Mouse (Mus musculus) heart, postnatal 14 days (tissue): ENCODE measurements at regions not wholly inside any gene's neighbourhood (a gene's known extent, or its start where the extent isn't known, plus 50 kb on each side); places are given as distances from the start of the nearest gene placed in this dataset.

Source experiments
- DNase-seq, 2 experiments: peaks; one replicate each; pipeline ENCODE4 v3.0.0; 2021 to 2022
- intact Hi-C: fragments of 180-260 bp; cut with DNase I; formaldehyde crosslinking; loops from one replicate; pipeline ENCODE4 v1.15.1; 2025

GRCm38 (mm10) chr6:117651551-117651950, 189.4 kb upstream of the Zfp637 start:
- DNase-seq = no peak
- intact Hi-C loops = loop anchor here (10.0 kb wide), 1 partner anchor 173 kb away; no protein-coding TSS in a partner anchor

- peak in 1 of 2 experiments; percentile 16 for DNase-seq
- intact Hi-C loops = loop anchor here (10.0 kb wide), 1 partner anchor 173 kb away; no protein-coding TSS in a partner anchor
Measured at GRCm38 (mm10) chr6:117652012-117652411, 189.0 kb upstream of the Zfp637 start.

GRCm38 (mm10) chr6:117652917-117653316, 188.1 kb upstream of the Zfp637 start:
- intact Hi-C loops = loop anchor here (10.0 kb wide), 1 partner anchor 172 kb away; no protein-coding TSS in a partner anchor
- peak; percentile 65 to 73 for DNase-seq

- intact Hi-C loops = loop anchor here (10.0 kb wide), 1 partner anchor 171 kb away; no protein-coding TSS in a partner anchor
- DNase-seq = no peak
Measured at GRCm38 (mm10) chr6:117653886-117654425, 187.0 kb upstream of the Zfp637 start.

- intact Hi-C loops = loop anchor here (10.0 kb wide), 1 partner anchor 169 kb away; no protein-coding TSS in a partner anchor
- no peak for DNase-seq
Measured at GRCm38 (mm10) chr6:117655986-117656385, 185.0 kb upstream of the Zfp637 start.

DNA sequence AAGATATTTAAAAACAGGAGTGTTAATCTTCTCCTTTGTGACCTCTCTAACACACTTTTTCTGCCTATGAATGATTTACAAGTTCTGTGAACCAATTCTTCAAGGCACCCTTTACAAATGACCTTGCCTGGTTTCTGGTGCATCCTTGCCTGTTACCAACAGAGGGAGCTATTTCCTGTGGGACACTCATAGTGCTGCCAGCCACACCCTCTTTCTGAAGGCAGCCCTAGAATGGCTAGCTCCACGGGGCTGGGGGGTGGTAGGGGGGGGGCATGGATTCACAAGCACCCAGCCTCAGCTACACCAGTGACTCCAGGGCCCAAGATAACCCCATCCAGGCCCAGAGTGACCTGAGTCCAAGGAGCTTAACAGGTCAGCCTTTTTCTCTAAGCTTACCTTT, 180.4 kb upstream of the Zfp637 start:
- intact Hi-C loops = no loop called here

GRCm38 (mm10) chr6:117662635-117663034, 178.3 kb upstream of the Zfp637 start:
- intact Hi-C loops = no loop called here
- no peak for DNase-seq

More for the DNA sequence above, 180.4 kb upstream of the Zfp637 start:
- peak in 1 of 2 experiments; percentile 26 for DNase-seq

DNA sequence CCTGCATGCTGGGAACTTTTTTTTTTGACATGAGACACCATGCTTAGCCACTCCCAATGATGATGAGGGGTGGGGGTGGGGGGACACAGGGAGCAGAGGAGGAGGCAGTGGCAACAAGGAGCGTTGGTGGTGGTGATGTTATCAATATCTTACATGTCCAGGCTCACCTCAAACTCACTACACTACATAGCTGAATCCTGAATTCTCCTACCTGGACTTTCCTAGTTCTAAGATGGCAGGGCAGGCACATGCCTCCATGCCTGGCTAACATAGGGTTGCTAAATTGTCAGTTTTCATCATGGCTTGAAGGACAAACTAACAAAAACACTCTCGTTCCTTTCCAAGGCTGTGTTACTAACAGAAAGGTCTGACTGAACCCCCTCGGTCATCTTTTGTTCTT, 170.6 kb upstream of the Zfp637 start:
- no peak for DNase-seq
- intact Hi-C loops = no loop called here

DNA sequence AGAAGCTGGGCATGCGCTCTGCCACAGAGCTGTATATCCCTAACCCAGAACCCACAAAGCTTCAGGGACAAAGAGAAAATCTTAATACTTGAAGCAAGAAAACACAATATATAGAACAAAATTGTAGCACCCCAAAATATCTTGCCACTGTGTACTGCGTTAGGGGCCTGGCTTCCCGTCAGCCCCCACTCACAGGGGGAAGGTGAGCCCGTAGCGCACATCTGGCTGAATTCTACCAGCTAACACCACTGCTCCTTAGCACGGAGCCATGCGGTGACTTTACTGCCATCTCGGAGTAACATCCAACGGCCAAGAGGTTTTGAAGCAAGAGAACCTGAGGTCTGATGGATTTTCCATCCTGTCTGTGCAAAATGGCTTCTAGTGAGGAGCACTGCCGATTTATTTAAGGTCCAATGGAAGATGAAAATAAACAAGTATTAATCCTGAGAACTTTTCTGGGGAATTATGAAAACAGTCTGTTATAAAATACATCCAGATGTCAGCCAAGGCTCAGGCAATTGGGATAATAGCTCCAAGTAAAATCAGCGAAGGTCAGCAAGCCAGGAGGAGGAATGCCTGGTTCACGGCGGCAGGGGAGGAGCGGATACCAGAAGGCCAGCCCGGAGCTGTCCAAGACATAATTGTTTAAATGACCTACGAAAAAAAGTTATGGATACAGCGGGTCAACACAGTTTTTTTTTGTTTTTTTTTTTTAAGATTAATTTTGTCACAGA, 170.0 kb upstream of the Zfp637 start:
- DNase-seq = no peak
- intact Hi-C loops = no loop called here

DNA sequence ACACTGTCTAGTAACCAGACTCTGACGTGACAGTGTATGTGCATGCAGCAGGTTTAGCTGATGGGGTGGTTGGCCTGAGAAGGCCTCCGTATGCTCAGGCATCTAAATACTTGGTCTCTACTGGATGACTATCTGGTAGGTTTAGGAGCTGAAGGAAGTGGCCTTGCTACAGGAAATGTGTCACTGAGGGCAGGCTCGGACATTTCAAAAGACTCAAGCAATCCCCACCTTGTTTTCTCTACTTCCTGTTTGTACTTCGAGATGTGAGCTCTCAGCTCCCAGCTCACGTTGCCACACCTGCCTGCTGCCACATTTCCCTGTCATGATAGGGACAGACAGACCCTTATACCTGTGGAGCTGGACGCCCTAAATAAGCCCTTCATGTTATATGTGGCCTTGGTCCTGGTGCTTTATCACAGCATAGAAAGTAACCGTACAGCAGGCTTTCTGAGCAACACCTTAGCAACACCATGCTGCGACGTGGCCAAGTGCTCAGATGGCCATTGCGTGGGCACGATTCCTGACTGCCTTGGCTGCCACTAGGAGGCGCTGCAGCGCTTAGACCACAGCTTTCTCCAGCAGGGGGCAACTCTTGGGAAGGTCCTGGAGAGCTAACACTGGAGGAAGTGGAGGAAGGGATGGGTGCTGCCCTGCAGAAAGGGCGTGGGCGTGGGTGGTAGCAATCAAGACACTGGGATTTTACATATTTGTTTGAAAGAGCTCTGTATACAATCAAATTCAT, 165.8 kb upstream of the Zfp637 start:
- peak; percentile 22 to 43 for DNase-seq
- intact Hi-C loops = no loop called here

DNA sequence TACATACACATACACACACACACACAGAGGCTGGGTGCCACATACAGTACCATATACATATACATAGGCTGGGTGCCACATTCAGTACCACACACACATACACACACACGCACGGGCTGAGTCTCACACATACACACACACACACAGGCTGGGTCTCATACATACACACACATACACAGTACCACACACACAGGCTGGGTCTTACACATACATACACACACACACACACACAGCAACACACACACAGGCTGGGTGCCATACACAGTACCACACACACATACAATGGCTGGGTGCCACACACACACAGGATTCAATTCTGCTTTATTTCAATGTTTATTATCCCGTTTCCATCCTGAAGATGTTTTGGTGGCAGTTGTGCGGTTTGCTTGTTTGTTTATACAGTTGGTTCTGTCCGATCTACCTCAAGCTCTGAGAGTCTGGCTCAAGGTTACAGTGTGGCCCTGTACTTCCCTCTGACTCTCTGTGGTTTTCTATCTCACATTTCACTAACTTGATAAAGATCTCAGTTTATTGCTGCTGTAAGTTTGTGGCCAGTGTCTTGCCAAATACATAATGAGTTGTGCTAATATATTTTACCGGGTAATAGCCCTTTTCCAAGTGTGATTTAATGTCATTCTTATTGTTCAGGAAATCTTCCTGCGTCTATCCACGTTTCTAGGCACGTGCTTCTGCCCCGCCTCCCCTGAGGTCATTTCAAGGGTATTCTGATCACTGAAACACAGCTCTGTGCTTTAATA, 164.7 kb upstream of the Zfp637 start:
- no peak for DNase-seq
- intact Hi-C loops = no loop called here

DNA sequence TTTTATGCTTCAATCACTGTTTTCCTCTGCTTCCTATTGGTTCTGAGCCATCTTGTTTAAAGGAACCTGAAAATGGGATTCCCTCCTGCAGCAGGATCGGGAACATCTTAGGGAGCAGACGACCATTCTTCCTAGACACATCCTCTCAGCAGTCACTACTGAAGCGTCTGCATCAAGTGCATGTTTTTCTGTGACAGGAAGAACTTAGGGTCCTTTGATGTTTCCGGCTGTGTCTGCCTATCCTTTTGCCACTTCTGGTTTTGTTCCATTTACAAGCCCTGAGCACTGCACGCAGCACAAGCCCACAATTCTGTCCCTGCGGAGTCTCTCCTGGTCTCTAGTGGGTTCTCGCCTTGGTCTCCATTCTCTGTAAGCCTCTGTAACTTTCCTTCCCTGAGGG, 163.9 kb upstream of the Zfp637 start:
- DNase-seq = no peak
- intact Hi-C loops = no loop called here

GRCm38 (mm10) chr6:117677821-117678220, 163.2 kb upstream of the Zfp637 start:
- intact Hi-C loops = no loop called here
- no peak for DNase-seq

DNA sequence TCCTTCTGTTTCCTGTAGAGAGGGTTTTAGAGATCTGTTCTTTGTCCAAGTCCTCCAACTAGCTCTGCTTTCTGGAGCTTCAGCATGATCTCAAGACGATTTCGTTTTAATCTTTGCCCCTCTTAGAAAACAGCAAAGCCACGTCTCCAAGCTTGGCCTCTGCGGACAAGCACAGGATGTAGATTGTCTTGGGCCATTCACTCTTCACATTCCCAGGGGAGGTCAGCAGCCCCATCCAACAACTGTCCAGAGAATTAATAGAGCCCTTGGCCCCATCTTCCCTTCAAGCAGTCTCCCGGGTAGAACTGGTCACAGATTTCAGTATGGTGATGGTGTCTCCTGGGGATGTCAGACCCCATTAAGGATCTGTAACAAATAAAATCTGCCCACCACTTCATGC, 162.7 kb upstream of the Zfp637 start:
- no peak for DNase-seq
- intact Hi-C loops = no loop called here

DNA sequence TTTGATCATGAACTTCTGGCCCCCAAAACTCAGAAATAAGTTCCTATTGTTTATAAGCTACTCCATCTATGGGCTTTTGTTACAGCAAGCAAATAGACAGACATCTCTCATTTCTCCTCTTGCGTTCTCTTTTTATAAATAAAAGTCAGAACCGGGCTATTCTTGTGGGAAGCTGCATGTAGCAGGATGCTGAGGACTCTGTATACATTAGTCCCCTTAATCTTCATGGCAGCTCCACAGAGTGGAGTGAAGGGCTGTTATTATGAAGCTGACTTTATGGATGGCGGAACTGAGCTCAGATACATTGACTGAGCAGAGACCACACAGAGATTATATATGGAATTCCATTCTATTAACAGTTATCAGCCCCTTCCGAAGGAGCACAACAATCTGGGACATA, 162.1 kb upstream of the Zfp637 start:
- intact Hi-C loops = no loop called here
- DNase-seq = no peak

DNA sequence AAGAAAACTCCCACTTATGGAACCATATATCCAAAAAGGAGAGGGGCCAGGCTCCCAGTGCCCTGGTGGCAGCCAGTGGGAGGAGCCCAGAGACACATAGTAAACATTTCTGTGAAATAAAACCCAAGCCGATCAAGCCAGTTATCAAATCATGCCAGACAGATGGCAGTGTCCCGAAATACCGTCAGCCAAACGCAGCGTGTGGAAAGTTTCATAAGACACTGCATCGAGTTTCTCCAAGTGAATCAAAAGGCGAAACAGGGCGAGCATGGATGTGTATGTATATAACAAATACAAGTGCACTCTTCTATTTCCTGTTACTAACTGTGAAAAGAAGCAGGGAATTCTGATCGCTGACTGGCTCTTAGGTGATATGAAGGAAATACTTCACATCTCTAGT, 154.8 kb upstream of the Zfp637 start:
- intact Hi-C loops = loop anchor here (5.0 kb wide), 1 partner anchor 519 kb away; the partner anchor contains the start of gene Cxcl12
- no peak for DNase-seq

DNA sequence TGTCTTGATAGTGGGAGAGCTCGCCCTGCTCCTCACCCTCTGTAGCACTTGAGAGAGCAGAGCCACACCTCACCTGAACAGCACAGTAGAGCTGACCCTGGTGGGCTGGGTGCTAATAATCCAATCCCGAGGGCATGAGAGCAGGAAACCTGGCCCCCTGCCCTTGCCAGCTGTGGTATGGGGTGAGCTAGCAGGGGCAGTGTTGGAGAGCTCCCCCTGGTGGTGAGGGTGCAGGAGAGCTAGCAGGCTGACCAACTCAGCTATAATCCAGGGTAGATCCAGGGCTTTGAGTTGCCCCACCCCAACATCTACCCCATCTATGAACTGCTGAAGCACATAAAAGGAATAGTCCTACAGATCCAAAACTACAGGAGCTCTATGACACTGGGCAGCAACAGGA, 153.9 kb upstream of the Zfp637 start:
- intact Hi-C loops = loop anchor here (5.0 kb wide), 1 partner anchor 520 kb away; the partner anchor contains the start of gene Cxcl12
- DNase-seq = peak; percentile 54 to 61

GRCm38 (mm10) chr6:117688664-117689178, 152.3 kb upstream of the Zfp637 start:
- DNase-seq = no peak
- intact Hi-C loops = loop anchor here (5.0 kb wide), 1 partner anchor 521 kb away; the partner anchor contains the start of gene Cxcl12

- no peak for DNase-seq
- intact Hi-C loops = no loop called here
Measured at GRCm38 (mm10) chr6:117700286-117700685, 140.7 kb upstream of the Zfp637 start.

DNA sequence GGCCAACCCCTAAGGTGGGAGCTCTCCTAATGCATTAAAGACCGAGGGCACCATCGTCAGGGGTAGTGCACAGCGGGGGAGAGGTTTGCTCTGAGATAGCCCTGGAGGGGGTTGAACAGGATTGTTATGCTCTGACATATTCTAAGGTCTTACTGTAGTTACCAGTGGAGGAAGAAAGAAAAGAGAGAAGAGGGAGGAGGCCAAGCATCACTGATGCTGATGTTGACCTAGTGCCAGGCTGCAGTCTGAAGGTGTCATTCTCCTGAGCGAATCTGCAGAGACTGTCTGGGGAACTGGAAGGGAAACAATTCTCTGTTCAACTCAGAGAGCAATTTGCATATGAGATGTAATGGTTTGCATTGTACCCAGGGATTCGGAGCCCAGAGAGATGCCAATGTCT, 139.4 kb upstream of the Zfp637 start:
- DNase-seq = no peak
- intact Hi-C loops = no loop called here
